Mouse (Mus musculus) C2C12 (cell line): ENCODE measurements around the gene Gm9837.

Source experiments
- CEBPB ChIP-seq: IDR thresholded peaks from one replicate; pipeline ENCODE4 v1.6.1; 2011; ENCODE audit warnings: low read depth, mild to moderate bottlenecking, control low read depth, moderate library complexity
- CTCF ChIP-seq: IDR thresholded peaks from one replicate; pipeline ENCODE4 v1.5.1; 2011; ENCODE audit not compliant: control insufficient read depth, insufficient read depth, insufficient read length
- USF1 ChIP-seq: IDR thresholded peaks from one replicate; pipeline ENCODE4 v1.6.1; 2011; ENCODE audit warnings: low read depth, mild to moderate bottlenecking, control low read depth, moderate library complexity

GRCm38 (mm10) chr11:53435504-53435903 lies 34.8 kb downstream of the Gm9837 start:
- TF ChIP-seq CTCF (no peak), CEBPB (no peak), USF1 (no peak)
